Mouse (Mus musculus) liver, postnatal 0 days (tissue): ENCODE results near the gene Gm20388.

Source experiments
- CTCF ChIP-seq: sonication (generic); IDR thresholded peaks from 2 replicates; pipeline ENCODE4 v1.5.1; 2016; ENCODE audit warnings: antibody characterized with exemption, low read depth
- EP300 ChIP-seq: IDR thresholded peaks from 2 replicates; pipeline ENCODE4 v1.6.1; 2016; ENCODE audit warnings: antibody characterized with exemption, low read depth, mild to moderate bottlenecking

DNA sequence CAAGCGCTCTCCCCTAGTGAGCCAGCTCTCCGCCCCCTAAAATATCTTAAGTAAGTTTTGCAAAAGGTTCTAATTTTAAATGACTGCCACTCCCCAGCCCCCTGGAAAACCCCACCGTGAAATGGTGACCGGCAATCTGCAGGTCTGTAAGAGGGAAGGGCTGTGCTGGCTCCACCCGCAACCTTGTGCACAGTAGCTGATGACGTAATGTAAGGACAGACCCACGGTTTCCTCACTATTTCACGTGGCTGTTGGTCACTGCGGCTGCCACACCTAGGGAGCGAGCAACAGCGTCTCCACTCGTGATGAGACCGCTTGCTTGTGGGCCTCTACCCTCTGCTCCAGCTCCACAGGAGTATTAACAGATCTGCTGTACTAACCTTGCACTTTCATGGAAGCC is 1895.5 kb downstream of the Gm20388 start:
- no peak for TF ChIP-seq CTCF
- TF ChIP-seq EP300 = no peak
